Comparison of ENCODE assay signal across 29 mouse cellular contexts in genomic region chr13:108013839-108014238, GRCm38 (mm10). TPM values are rescaled to one million over a fixed set of nuclear protein-coding genes. Genes with fewer than 3 reads are reported as not detected.
DNase-seq lines count a peak whose midpoint lies in the region; ATAC-seq and TF ChIP-seq lines count a peak whose summit lies in the region.
"Had no signal": no experiment of that assay in that cellular context is flagged by ENCODE, and none has a peak within 500 bp of the region (broad histone marks: within the 10 kb centered on the region; RNA-seq: fewer than 3 reads in every experiment).

No protein-coding gene starts in this region.

- no peak overlapping the region for H3K27ac ChIP-seq in liver, postnatal 0 days (ENCODE audit: low read depth)
- 0 out of 2 replicates have a peak overlapping the region, but pooled peaks have one; percentile 51 for H3K27ac ChIP-seq in kidney, embryonic 14.5 days (ENCODE audit: low read depth, low read length)
- H3K27ac ChIP-seq in hindbrain, postnatal 0 days = no peak overlapping the region
- H3K27ac ChIP-seq: embryonic facial prominence, embryonic 13.5 days; forebrain, embryonic 10.5 days; forebrain, embryonic 15.5 days; heart, adult 2 months; heart, embryonic 13.5 days; hindbrain, embryonic 14.5 days; midbrain, embryonic 12.5 days; neural tube, embryonic 12.5 days; stomach, embryonic 15.5 days had no signal

- WGBS in liver, postnatal 0 days (ENCODE audit: insufficient replicate concordance) = 74% methylated on average over 6 of the region's 6 CpGs
- 59% methylated on average over 6 of the region's 6 CpGs for WGBS in kidney, embryonic 14.5 days
- WGBS in hindbrain, postnatal 0 days = 89% methylated on average over 6 of the region's 6 CpGs

- no peak overlapping the region for H3K4me2 ChIP-seq in liver, postnatal 0 days (ENCODE audit: low read depth, low read length)
- no peak overlapping the region for H3K4me2 ChIP-seq in kidney, embryonic 14.5 days (replicated peaks; ENCODE audit: low read depth, low read length)
- no peak overlapping the region for H3K4me2 ChIP-seq in hindbrain, postnatal 0 days (ENCODE audit: low read depth, low read length)
- H3K4me2 ChIP-seq: embryonic facial prominence, embryonic 13.5 days; forebrain, embryonic 15.5 days; heart, embryonic 13.5 days; hindbrain, embryonic 14.5 days; midbrain, embryonic 12.5 days; neural tube, embryonic 12.5 days; stomach, embryonic 15.5 days had no signal

- no peak for TF ChIP-seq EP300 in liver, postnatal 0 days (IDR thresholded peaks at IDR 0.05; ENCODE audit: low read depth)

- H3K9me3 ChIP-seq in liver, postnatal 0 days (ENCODE audit: low read length) = no peaks in the 10 kb centered on the region
- H3K9me3 ChIP-seq in kidney, embryonic 14.5 days (ENCODE audit: control insufficient read depth, low read length) = peaks cover under 1% of the 10 kb centered on the region; the same call in 1 of the 2 replicates
- no peaks in the 10 kb centered on the region for H3K9me3 ChIP-seq in hindbrain, postnatal 0 days (ENCODE audit: low read length)
- H3K9me3 ChIP-seq: forebrain, embryonic 10.5 days; forebrain, embryonic 15.5 days; midbrain, embryonic 12.5 days; stomach, embryonic 15.5 days had no signal

- no peaks in the 10 kb centered on the region for H3K27me3 ChIP-seq in liver, postnatal 0 days (ENCODE audit: insufficient read depth, low read length)
- H3K27me3 ChIP-seq in kidney, embryonic 14.5 days (ENCODE audit: control insufficient read depth, insufficient read depth, low read length) = no peaks in the 10 kb centered on the region
- H3K27me3 ChIP-seq in hindbrain, postnatal 0 days (ENCODE audit: insufficient read depth, low read length) = no peaks in the 10 kb centered on the region
- H3K27me3 ChIP-seq: embryonic facial prominence, embryonic 13.5 days; forebrain, embryonic 15.5 days; heart, embryonic 13.5 days; midbrain, embryonic 12.5 days; neural tube, embryonic 12.5 days; stomach, embryonic 15.5 days had no signal

- H3K4me1 ChIP-seq in liver, postnatal 0 days (ENCODE audit: insufficient read depth) = 0 out of 2 replicates have a peak, but pooled peaks cover 2% of the 10 kb centered on the region
- H3K4me1 ChIP-seq in kidney, embryonic 14.5 days (ENCODE audit: control insufficient read depth, insufficient read depth, low read length) = no peaks in the 10 kb centered on the region
- H3K4me1 ChIP-seq in hindbrain, postnatal 0 days (ENCODE audit: insufficient read depth, low read length) = no peaks in the 10 kb centered on the region
- H3K4me1 ChIP-seq: embryonic facial prominence, embryonic 13.5 days; forebrain, embryonic 10.5 days; forebrain, embryonic 15.5 days; heart, embryonic 13.5 days; midbrain, embryonic 12.5 days; neural tube, embryonic 12.5 days; stomach, embryonic 15.5 days had no signal

- no peak overlapping the region for H3K4me3 ChIP-seq in liver, postnatal 0 days (ENCODE audit: low read depth, low read length)
- H3K4me3 ChIP-seq in kidney, embryonic 14.5 days (ENCODE audit: low read length) = no peak overlapping the region
- no peak overlapping the region for H3K4me3 ChIP-seq in hindbrain, postnatal 0 days (ENCODE audit: low read length)
- H3K4me3 ChIP-seq: embryonic facial prominence, embryonic 13.5 days; forebrain, embryonic 10.5 days; forebrain, embryonic 15.5 days; heart, adult 2 months; heart, embryonic 13.5 days; megakaryocyte, embryonic 14.5 days; midbrain, embryonic 12.5 days; myocyte; neural tube, embryonic 12.5 days; stomach, embryonic 15.5 days had no signal

- ATAC-seq in liver, postnatal 0 days = peak; percentile 63
- ATAC-seq in kidney, embryonic 14.5 days (ENCODE audit: low FRiP score, low TSS enrichment) = peak; percentile 78
- no peak for ATAC-seq in hindbrain, postnatal 0 days
- ATAC-seq: forebrain, embryonic 15.5 days; inflammation-experienced regulatory T-cells, adult 6 months; lung, postnatal 0 days had no signal

- no peak for TF ChIP-seq CTCF in liver, postnatal 0 days (IDR thresholded peaks at IDR 0.05; ENCODE audit: low read depth)
- no peak for TF ChIP-seq CTCF in hindbrain, postnatal 0 days (IDR thresholded peaks at IDR 0.05; ENCODE audit: low read depth)

- no peak for DNase-seq in liver, postnatal 0 days
- DNase-seq in liver = no peak
- DNase-seq in kidney, postnatal 14 days = peak; percentile 81
- DNase-seq in hindbrain, postnatal 0 days (ENCODE audit: low spot score) = no peak
- DNase-seq in c-Kit-positive CD71-positive TER-119-positive erythroid progenitor cells, embryonic 14.5 days (ENCODE audit: low spot score) = no peak
- DNase-seq in cerebellum, postnatal 4 days (ENCODE audit: low spot score in 2 of 2) = no peak
- DNase-seq in yolk sac, embryonic 10.5 days (ENCODE audit: low spot score) = no peak
- DNase-seq: adrenal gland, postnatal 14 days; cerebellum, adult 11-12 months; cerebellum, adult 9-11 months; heart, adult 2 months; heart, postnatal 10 days; layer of hippocampus, adult 9-11 months; lung, adult 18-20 months; lung, postnatal 4 days; thymus, postnatal 14 days had no signal

- H3K9ac ChIP-seq in liver, postnatal 0 days (replicated peaks) = no peak overlapping the region
- no peak overlapping the region for H3K9ac ChIP-seq in kidney, embryonic 14.5 days (ENCODE audit: low read depth, low read length)
- H3K9ac ChIP-seq in hindbrain, postnatal 0 days (replicated peaks; ENCODE audit: low read length) = no peak overlapping the region
- H3K9ac ChIP-seq: embryonic facial prominence, embryonic 13.5 days; forebrain, embryonic 15.5 days; heart, embryonic 13.5 days; hindbrain, embryonic 14.5 days; midbrain, embryonic 12.5 days; neural tube, embryonic 12.5 days; stomach, embryonic 15.5 days had no signal

- no peaks in the 10 kb centered on the region for H3K36me3 ChIP-seq in liver, postnatal 0 days (replicated peaks; ENCODE audit: insufficient read depth, low read length)
- no peaks in the 10 kb centered on the region for H3K36me3 ChIP-seq in kidney, embryonic 14.5 days (ENCODE audit: control insufficient read depth, insufficient read depth, low read length)
- no peaks in the 10 kb centered on the region for H3K36me3 ChIP-seq in hindbrain, postnatal 0 days (ENCODE audit: insufficient read depth, low read length)
- H3K36me3 ChIP-seq: embryonic facial prominence, embryonic 13.5 days; forebrain, embryonic 10.5 days; forebrain, embryonic 15.5 days; heart, embryonic 13.5 days; midbrain, embryonic 12.5 days; neural tube, embryonic 12.5 days; stomach, embryonic 15.5 days had no signal

RNA-seq across cellular contexts. Expression of gene Smim15, which starts 30.4 kb away (rescaled TPM):
- polyA plus RNA-seq in liver, postnatal 0 days (2015; fragmentation: Nextera tagmentation; extraction: Ambion mirVana) = 18.0 and 19.9 TPM in 2 replicates
- 82.1 and 89.5 TPM in 2 replicates for polyA plus RNA-seq in kidney, embryonic 14.5 days (2014; fragmentation: Nextera tagmentation; extraction: Ambion mirVana)
- 26.3 and 34.6 TPM in 2 replicates for total RNA-seq in hindbrain, postnatal 0 days (2014; rRNA removed)
- 41.2 and 43.6 TPM in 2 replicates for polyA plus RNA-seq in hindbrain, postnatal 0 days (2015; fragmentation: Nextera tagmentation; extraction: Ambion mirVana)
